Mouse (Mus musculus) embryonic facial prominence, embryonic 10.5 days (tissue): Measurements from ENCODE around the gene Zmym1. TPM values are rescaled to one million over a fixed set of nuclear protein-coding genes. Genes with fewer than 3 reads are reported as not detected.
"Not testable (repeated sequence)": the region's sequence is repeated elsewhere in the genome, so short reads cannot be mapped to it uniquely, and the experiment has no call there.

ENCODE experiments used
- DNase-seq: peaks from one replicate; pipeline ENCODE4 v3.0.0-alpha.2; 2017; ENCODE audit warnings: low spot score
- H3K27ac ChIP-seq: fragments of 300-500 bp; sonication (generic); replicated peaks from 2 replicates; pipeline ENCODE4 v1.5.1; 2016; ENCODE audit warnings: mild to moderate bottlenecking
- H3K27me3 ChIP-seq: fragments of 300-500 bp; sonication (generic); replicated peaks from 2 replicates; pipeline ENCODE4 v1.6.1; 2016; ENCODE audit warnings: low read depth, mild to moderate bottlenecking; ENCODE audit not compliant: poor library complexity, severe bottlenecking
- H3K36me3 ChIP-seq: fragments of 300-500 bp; sonication (generic); replicated peaks from 2 replicates; pipeline ENCODE4 v1.6.1; 2016; ENCODE audit warnings: mild to moderate bottlenecking, moderate library complexity
- H3K4me1 ChIP-seq: fragments of 300-500 bp; sonication (generic); 2 replicates; pipeline ENCODE4 v1.6.1; 2016
- H3K4me3 ChIP-seq: fragments of 300-500 bp; sonication (generic); 2 replicates; pipeline ENCODE4 v1.5.1; 2016; ENCODE audit warnings: mild to moderate bottlenecking, moderate library complexity
- H3K9me3 ChIP-seq: fragments of 300-500 bp; sonication (generic); 2 replicates; pipeline ENCODE4 v1.6.1; 2016; ENCODE audit warnings: mild to moderate bottlenecking
- WGBS: fragments of 180-500 bp; shearing (Covaris S2); methylation state at CpG from one replicate; pipeline ENCODE4 v1.1.7; 2016; 5-methylcytosine and 5-hydroxymethylcytosine counted together
- polyA plus RNA-seq: library from polyadenylated mRNA; unstranded; fragments of >200 nt; fragmentation: Nextera tagmentation; extraction: Ambion mirVana; gene quantifications from 2 replicates; pipeline ENCODE4 v1.2.1, GENCODE M21; 2016

Zmym1 gene
- polyA plus RNA-seq, 1 experiment from 2014 or later = 37.1 TPM

DNA sequence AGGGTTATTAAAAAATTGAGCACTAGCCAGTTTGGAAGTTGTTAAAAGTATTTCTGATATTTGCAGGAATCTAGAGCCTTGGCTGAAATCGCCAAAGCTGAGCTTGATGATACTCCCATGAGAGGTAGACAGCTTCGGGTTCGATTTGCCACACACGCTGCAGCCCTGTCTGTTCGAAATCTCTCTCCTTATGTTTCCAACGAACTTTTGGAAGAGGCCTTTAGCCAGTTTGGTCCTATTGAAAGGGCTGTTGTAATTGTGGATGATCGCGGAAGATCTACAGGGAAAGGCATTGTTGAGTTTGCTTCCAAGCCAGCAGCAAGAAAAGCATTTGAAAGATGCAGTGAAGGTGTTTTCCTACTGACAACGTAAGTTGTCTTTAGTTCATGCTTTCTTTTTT lies 37.8 kb downstream of the Zmym1 start:
- Histone ChIP-seq H3K36me3 (peaks cover 67% of the 10 kb centered on the region), H3K4me3 (peak overlapping the region; percentile 95), H3K27me3 (no peaks in the 10 kb centered on the region), H3K9me3 (no peaks in the 10 kb centered on the region), H3K27ac (no peak overlapping the region; the same call in 1 of the 2 replicates), H3K4me1 (peaks cover 25% of the 10 kb centered on the region)
- no peak for DNase-seq
- 7% methylated on average over 9 of the region's 9 CpGs for WGBS

DNA sequence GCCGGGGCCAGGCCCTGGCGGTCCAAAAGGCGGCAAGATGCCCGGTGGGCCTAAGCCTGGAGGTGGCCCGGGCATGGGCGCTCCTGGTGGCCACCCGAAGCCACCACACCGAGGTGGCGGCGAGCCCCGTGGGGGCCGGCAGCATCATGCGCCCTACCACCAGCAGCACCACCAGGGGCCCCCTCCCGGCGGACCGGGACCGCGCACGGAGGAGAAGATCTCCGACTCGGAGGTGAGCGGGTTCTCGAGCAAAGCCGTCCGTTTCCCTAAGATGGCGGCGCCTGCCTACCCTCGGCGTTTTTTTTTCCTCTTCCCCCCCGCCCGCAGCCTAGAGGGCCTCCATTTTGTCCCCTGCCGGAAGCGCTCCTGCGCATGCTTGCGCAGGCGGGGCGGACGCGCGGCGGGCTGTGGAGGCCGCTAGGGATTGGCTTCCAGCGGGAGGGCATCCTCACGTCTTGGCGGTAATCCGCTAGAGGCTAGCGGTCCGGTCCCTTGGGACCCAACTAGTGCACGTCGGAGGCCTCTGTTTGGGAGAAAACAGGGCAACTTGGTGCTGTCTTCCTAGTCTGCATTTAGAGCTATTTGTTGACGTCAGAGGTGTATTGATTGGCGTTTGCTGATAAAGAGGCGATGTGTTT lies 38.8 kb downstream of the Zmym1 start:
- H3K36me3 ChIP-seq = peaks cover 56% of the 10 kb centered on the region
- peak overlapping the region; percentile 95 for H3K4me3 ChIP-seq
- under 1% methylated on average over 53 of the region's 53 CpGs for WGBS
- no peaks in the 10 kb centered on the region for H3K27me3 ChIP-seq
- H3K9me3 ChIP-seq = no peaks in the 10 kb centered on the region
- H3K27ac ChIP-seq = peak overlapping the region; percentile 100
- H3K4me1 ChIP-seq = peaks cover 25% of the 10 kb centered on the region
- peak; percentile 93 for DNase-seq

DNA sequence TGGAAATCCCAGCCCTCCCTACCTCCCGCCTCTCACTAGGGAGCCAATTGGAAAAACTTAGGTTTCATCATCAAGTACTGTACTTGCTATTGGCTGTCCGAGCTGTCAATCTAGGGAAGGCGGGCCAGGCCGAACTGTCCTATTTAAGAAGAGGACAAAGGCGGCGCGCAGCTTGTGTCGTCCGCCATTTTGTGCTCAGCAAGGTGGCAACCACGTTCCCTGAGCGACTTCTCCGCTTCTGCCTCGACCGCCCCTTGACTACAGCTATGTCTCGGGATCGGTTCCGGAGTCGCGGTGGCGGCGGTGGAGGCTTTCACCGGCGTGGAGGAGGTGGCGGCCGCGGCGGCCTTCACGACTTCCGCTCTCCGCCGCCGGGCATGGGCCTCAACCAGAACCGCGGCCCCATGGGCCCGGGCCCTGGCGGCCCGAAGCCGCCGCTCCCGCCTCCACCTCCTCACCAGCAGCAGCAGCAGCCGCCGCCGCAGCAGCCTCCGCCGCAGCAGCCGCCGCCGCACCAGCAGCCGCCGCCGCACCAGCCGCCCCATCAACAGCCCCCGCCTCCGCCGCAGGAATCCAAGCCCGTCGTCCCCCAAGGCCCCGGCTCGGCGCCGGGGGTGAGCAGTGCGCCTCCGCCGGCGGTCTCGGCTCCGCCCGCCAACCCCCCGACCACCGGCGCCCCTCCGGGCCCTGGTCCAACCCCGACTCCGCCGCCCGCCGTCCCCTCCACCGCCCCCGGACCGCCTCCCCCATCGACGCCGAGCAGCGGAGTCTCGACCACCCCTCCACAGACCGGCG lies 39.6 kb downstream of the Zmym1 start, which contains the start of gene Sfpq:
Gene Sfpq (plus strand): TSS at position 174 of the 795 bp plus-strand sequence.
- no peaks in the 10 kb centered on the region for H3K27me3 ChIP-seq
- H3K36me3 ChIP-seq = peaks cover 48% of the 10 kb centered on the region
- peak within 1 kb of the TSS; percentile 100 for H3K27ac ChIP-seq
- peak; percentile 96 for DNase-seq
- no peaks in the 10 kb centered on the region for H3K9me3 ChIP-seq
- H3K4me3 ChIP-seq = peak within 1 kb of the TSS; percentile 95
- H3K4me1 ChIP-seq = peaks cover 25% of the 10 kb centered on the region
- WGBS = under 1% methylated on average over 87 of the region's 87 CpGs

DNA sequence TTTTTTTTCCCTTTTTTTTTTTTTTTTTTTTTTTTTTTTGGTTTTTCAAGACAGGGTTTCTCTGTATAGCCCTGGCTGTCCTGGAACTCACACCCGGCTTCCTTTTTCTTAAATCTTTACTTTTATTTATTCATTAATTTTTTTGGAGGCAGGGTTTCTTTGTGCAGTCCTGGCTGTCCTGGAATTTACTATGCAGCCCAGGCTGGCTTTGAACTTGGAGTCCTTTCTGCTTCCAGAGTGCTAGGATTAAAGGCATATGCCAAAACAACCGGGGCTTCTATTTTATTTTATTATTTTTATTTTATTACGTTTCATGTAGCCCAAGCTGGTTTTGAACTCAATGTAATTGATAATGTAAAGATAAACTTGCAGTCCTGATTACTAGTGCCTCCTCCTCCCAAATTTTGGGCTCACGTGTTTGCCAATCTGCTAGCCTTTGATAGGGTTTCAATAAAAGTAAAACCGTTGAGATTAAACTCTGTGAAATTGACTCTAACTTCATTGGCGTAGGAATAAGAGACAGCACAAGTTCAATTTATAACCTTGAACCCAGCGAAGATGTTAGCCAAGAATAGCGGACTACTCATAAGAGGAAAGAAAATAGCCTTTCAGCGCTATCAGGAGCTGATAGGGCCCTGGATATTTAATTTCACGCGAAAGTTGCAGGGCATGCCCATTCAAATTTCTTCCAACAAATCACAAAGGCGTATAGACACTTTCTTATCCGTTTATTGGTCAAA lies 40.4 kb downstream of the Zmym1 start:
- Histone ChIP-seq H3K27me3 (no peaks in the 10 kb centered on the region), H3K4me1 (peaks cover 20% of the 10 kb centered on the region), H3K27ac (peak overlapping the region; percentile 70; the same call in 1 of the 2 replicates), H3K4me3 (peak overlapping the region; percentile 95), H3K9me3 (no peaks in the 10 kb centered on the region), H3K36me3 (peaks cover 41% of the 10 kb centered on the region)
- no peak for DNase-seq
- WGBS = 14% methylated on average over 13 of the region's 13 CpGs

DNA sequence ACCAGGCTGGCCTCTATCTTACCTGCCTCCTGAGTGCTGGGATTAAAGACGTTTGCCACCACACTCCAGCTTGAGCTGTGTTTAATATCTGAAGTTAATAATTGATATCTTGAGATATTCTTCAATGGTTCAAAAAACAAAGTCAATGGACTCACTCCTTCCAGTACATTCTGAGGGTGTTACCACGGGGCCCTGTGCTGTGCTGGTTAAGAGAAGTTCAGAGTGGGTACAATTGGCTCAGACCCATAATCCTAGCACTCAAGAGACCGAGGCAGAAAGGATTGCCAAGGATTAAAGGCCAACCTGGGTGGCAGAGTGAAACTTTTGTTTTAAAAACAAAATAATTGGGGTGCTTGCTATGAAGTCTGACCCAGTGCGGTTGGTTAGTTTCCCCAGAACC lies 44.6 kb downstream of the Zmym1 start:
- Histone ChIP-seq H3K36me3 (no peaks in the 10 kb centered on the region), H3K27me3 (no peaks in the 10 kb centered on the region), H3K4me1 (no peaks in the 10 kb centered on the region; the same call in 1 of the 2 replicates), H3K27ac (no peak overlapping the region), H3K9me3 (no peaks in the 10 kb centered on the region), H3K4me3 (no peak overlapping the region)
- no peak for DNase-seq
- WGBS = 85% methylated on average over 4 of the region's 4 CpGs

DNA sequence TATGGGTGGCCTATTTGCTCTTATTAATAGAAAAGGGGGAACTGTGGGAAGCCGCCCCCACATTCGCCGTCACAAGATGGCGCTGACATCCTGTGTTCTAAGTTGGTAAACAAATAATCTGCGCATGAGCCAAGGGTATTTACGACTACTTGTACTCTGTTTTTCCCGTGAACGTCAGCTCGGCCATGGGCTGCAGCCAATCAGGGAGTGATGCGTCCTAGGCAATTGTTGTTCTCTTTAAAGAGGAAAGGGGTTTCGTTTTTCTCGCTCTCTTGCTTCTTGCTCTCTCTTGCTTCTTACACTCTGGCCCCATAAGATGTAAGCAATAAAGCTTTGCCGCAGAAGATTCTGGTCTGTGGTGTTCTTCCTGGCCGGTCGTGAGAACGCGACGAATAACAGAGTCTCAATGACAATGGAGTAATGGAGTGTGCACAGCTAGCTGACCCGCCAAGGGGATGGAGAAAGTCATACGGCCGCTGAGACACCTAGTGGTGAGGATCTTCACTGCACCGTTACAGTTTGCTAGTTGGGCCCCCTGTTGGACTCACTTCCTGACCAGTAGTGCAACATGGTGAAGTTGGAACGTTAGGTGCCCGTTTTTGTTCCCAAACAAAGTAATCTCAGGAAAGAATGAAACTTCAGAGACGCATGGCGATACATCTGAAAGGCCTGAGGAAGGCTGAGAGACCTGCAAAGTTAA lies 45.5 kb downstream of the Zmym1 start:
- H3K4me3 ChIP-seq = peak overlapping the region; percentile 44
- WGBS = 18% methylated on average over 14 of the region's 26 CpGs
- not testable (repeated sequence) for H3K36me3 ChIP-seq, H3K27ac ChIP-seq, H3K4me1 ChIP-seq, H3K27me3 ChIP-seq, H3K9me3 ChIP-seq
- DNase-seq = peak; percentile 87

DNA sequence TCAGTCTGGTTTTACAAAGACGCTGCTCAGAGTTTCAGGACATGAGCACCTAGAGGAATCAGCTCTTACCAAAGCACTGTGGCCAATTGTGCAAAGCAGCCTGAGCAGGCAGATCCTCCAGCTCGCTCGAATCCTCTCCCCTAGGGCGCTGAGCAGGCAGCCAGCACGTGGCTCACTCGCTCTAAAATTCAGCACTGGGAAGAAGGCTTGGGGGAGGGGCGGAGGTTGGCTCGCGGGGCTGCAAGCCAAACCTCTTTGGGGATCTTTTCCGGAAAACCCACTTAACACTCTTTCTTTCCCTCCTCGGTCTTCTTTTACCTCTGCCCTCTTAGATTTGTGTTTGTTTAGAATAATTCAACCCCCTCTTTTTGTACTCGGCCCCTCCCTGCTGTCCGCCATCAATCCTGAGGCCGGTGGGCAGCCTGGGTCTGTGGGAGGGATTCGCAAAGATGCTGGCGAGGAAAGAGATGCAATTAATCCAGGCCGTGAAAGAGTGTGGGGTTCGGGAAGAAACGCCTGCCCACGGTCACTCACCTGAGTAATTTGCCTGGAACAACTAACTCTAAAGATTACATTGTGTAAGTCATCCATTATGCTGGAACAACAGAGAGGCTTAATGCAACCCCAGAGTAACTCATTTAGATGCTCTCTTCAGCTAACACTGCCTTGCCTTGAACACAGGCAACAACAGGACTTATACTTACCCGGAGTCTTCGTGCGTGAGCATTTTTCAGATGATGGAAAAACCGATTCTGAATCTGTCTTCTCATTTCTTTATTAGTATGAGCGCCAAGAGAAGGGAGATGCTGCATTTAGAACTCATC lies 55.6 kb downstream of the Zmym1 start:
- DNase-seq = peak; percentile 84
- no peaks in the 10 kb centered on the region for H3K36me3 ChIP-seq
- H3K27me3 ChIP-seq = no peaks in the 10 kb centered on the region
- H3K27ac ChIP-seq = peak overlapping the region; percentile 83
- H3K4me1 ChIP-seq = peaks cover 14% of the 10 kb centered on the region
- H3K9me3 ChIP-seq = no peaks in the 10 kb centered on the region
- WGBS = 18% methylated on average over 25 of the region's 25 CpGs
- H3K4me3 ChIP-seq = peak overlapping the region; percentile 47

DNA sequence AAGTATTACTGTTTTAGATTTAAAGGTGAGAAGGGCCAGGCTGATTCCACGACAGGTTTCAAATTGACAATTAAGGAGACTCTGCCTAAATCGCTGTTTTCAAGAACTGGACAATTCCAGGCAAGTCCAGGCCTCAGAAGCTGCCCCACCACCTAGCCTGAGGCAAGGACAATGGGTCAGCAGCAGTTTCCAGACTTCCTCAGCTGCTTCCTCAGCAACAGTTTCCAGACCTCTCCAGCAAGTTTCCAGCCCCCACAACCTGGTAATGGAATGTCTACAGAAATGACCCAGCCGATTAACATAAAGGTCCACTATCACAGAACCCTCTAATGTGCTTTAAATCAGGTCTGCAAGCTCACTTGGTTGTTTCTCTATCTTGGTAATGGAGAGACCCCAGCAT lies 56.6 kb downstream of the Zmym1 start:
- 72% methylated on average over 3 of the region's 3 CpGs for WGBS
- Histone ChIP-seq H3K36me3 (no peaks in the 10 kb centered on the region), H3K27ac (no peak overlapping the region), H3K4me3 (no peak overlapping the region), H3K9me3 (no peaks in the 10 kb centered on the region), H3K27me3 (no peaks in the 10 kb centered on the region), H3K4me1 (peaks cover 14% of the 10 kb centered on the region)
- DNase-seq = no peak

DNA sequence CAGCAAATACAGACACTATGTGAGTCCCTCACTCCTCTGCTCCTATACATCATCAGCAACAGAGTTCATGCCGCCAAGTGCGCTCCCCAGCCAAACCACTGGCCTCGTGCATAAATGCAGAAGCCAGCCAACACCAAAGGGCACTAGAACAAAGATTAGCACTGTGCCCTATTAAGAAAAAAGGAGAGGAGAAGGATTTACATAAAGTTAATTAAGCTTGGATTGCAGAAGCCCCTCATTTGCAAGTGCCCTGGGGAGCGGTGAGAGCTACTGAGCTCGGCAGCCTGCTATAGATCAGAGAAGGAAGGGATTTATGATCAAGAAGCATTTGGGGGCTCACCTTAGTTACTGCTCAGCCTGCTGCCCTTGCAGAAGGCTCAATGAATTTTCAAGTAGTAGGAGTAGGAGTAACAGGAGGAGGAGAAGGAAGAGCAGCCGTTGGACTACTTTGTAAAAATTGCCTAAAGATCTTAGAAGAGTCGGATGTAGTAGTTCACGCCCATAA lies 60.3 kb downstream of the Zmym1 start:
- H3K9me3 ChIP-seq = no peaks in the 10 kb centered on the region
- H3K27me3 ChIP-seq = no peaks in the 10 kb centered on the region
- H3K4me1 ChIP-seq = peaks cover 12% of the 10 kb centered on the region
- H3K4me3 ChIP-seq = no peak overlapping the region
- H3K36me3 ChIP-seq = no peaks in the 10 kb centered on the region
- 49% methylated on average over 8 of the region's 8 CpGs for WGBS
- no peak overlapping the region for H3K27ac ChIP-seq
- no peak for DNase-seq

DNA sequence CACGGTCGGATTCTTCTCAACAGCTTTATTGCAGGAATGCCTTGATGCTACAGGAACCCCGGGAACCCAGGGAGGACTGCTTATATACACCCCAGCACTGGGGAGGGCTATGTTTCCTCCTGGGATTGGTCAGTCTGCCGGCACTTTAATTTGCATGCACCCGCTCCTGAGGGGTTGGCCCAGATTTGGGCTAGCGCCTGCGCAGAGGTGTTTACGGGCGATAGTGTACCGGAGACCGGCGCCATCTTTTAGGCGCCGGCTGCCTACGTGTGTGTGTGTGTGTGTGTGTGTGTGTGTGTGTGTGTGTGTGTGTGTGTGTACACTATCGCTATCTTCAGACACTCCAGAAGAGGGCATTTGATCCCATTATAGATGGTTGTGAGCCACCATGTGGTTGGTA lies 61.6 kb downstream of the Zmym1 start:
- not testable (repeated sequence) for H3K9me3 ChIP-seq, H3K4me1 ChIP-seq, DNase-seq, H3K36me3 ChIP-seq, H3K27me3 ChIP-seq, H3K27ac ChIP-seq, H3K4me3 ChIP-seq
- 97% methylated on average over 16 of the region's 16 CpGs for WGBS
